Mouse (Mus musculus): ENCODE results near the gene Tjp3.

- no peak for TF ChIP-seq CTCF (IDR thresholded peaks at IDR 0.05; ENCODE audit: borderline replicate concordance, insufficient read depth, low read depth, low read length)
- TF ChIP-seq POLR2A (IDR thresholded peaks at IDR 0.05; ENCODE audit: borderline replicate concordance, insufficient read depth, low read length) = no peak
Measured at GRCm38 (mm10) chr10:81314201-81314600, 22.8 kb upstream of the Tjp3 start.

All from cerebellum, adult 2 months (tissue).